Mouse (Mus musculus): ENCODE data around the gene Gjb2. TPM values are rescaled to one million over a fixed set of nuclear protein-coding genes. Genes with fewer than 3 reads are reported as not detected.

Gjb2 gene
- polyA plus RNA-seq, 1 experiment from 2014 or later, result 4.8 TPM

DNA sequence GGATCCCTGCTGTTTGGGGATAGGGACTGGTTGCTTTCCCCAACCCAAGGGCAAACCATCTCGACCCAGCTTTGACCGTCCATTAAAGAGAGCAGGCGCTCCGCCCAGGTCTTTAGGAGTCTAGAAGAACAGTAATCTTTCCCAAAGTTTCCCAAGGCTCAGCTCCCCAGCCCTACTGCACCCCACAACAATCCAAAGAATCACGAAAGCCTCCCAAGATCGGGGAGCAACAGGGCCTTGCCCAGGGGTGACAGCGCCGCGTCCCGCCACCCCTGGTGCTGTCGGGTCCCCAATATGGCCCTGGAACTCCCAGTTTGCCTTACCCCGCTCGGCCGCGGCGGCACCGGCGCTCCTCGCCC lies 47.3 kb downstream of the Gjb2 start:
- Histone ChIP-seq H3K4me1 (replicated peaks; ENCODE audit: control insufficient read depth, insufficient read depth, low read length) (no peaks in the 10 kb centered on the region; the same call in 1 of the 2 replicates), H3K9me3 (ENCODE audit: control insufficient read depth, low read length) (no peaks in the 10 kb centered on the region), H3K4me3 (ENCODE audit: low read depth, low read length) (peak overlapping the region; percentile 49), H3K4me2 (peak overlapping the region; percentile 75), H3K36me3 (ENCODE audit: control insufficient read depth, insufficient read depth, low read length) (no peaks in the 10 kb centered on the region), H3K9ac (ENCODE audit: low read depth, low read length) (no peak overlapping the region), H3K27ac (ENCODE audit: low read depth, low read length) (no peak overlapping the region), H3K27me3 (replicated peaks; ENCODE audit: control insufficient read depth, insufficient read depth, low read length) (peaks cover 47% of the 10 kb centered on the region)
- ATAC-seq (replicated peaks; ENCODE audit: low FRiP score) (no peak), DNase-seq (ENCODE audit: low spot score) (no peak)
- WGBS, result 4% methylated on average over 19 of the region's 19 CpGs

DNA sequence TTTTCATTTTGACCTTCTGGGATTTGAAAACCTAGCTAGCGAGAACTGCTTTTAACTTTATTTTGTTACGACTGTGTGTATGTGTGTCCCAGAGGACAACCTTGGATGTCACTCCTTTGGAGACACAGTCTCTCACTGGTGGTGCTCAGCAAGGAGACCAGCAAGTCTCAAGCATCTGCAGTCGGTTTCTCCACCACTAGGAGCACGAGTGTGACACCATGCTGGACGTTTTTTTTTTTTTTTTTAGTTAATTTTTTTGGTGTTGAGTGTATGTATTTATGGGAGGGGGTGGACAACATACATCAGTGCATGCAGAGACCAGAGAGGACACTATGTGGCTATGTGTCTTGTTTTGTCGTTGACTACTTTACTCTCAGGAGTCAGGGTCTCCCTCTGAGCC lies 51.8 kb downstream of the Gjb2 start:
- Histone ChIP-seq H3K4me1 (replicated peaks; ENCODE audit: control insufficient read depth, insufficient read depth, low read length) (no peaks in the 10 kb centered on the region; the same call in 1 of the 2 replicates), H3K27me3 (replicated peaks; ENCODE audit: control insufficient read depth, insufficient read depth, low read length) (peaks cover 29% of the 10 kb centered on the region), H3K4me3 (ENCODE audit: low read depth, low read length) (no peak overlapping the region), H3K9ac (ENCODE audit: low read depth, low read length) (no peak overlapping the region), H3K36me3 (ENCODE audit: control insufficient read depth, insufficient read depth, low read length) (no peaks in the 10 kb centered on the region), H3K4me2 (no peak overlapping the region), H3K27ac (ENCODE audit: low read depth, low read length) (no peak overlapping the region), H3K9me3 (ENCODE audit: control insufficient read depth, low read length) (no peaks in the 10 kb centered on the region)
- 54% methylated on average over 6 of the region's 6 CpGs for WGBS
- no peak for ATAC-seq (replicated peaks; ENCODE audit: low FRiP score)
- no peak for DNase-seq (ENCODE audit: low spot score)

Other genes with a start within 250 kb of the Gjb2 start
- gene Zmym2, start 218.0 kb downstream of the Gjb2 start, polyA plus RNA-seq (2014; fragmentation: Nextera tagmentation; extraction: Ambion mirVana), result 24.4 and 32.0 TPM in 2 replicates
- gene Gja3, start 46.6 kb downstream of the Gjb2 start, polyA plus RNA-seq (2014; fragmentation: Nextera tagmentation; extraction: Ambion mirVana), result 0.15 and 0.17 TPM in 2 replicates
- gene Gm4491, start 11.2 kb upstream of the Gjb2 start, polyA plus RNA-seq (2014; fragmentation: Nextera tagmentation; extraction: Ambion mirVana), result not detected in 2 replicates
- gene Gjb6, start 28.9 kb upstream of the Gjb2 start, polyA plus RNA-seq (2014; fragmentation: Nextera tagmentation; extraction: Ambion mirVana), result 0.21 and 0.23 TPM in 2 replicates

Measured in liver, embryonic 11.5 days (tissue).